Mouse (Mus musculus) CH12.LX (cell line): ENCODE data around the gene Dlg2. TPM values are rescaled to one million over a fixed set of nuclear protein-coding genes. Genes with fewer than 3 reads are reported as not detected.

Experiments
- DNase-seq: peaks from one replicate; pipeline ENCODE4 v3.0.0-alpha.2; 2013; ENCODE audit errors: extremely low read depth
- H3K27ac ChIP-seq: 2 replicates; pipeline ENCODE4 v1.5.1; 2012; ENCODE audit warnings: low read depth, mild to moderate bottlenecking, control low read depth, moderate library complexity; ENCODE audit not compliant: insufficient read depth
- H3K27me3 ChIP-seq: replicated peaks from 2 replicates; pipeline ENCODE3; 2012; ENCODE audit warnings: inconsistent platforms
- H3K36me3 ChIP-seq, 2 experiments: replicated peaks in 1 of 2; 2 replicates each; pipeline versions ENCODE3 to v1.6.1; 2012; ENCODE audit warnings: inconsistent platforms in 1 of 2, low read length in 1 of 2, mild to moderate bottlenecking in 1 of 2, mixed read lengths in 1 of 2, moderate library complexity in 1 of 2; ENCODE audit not compliant: control insufficient read depth in 1 of 2, insufficient read depth in 1 of 2
- H3K4me1 ChIP-seq, 2 experiments: 2 replicates each; pipeline ENCODE4 v1.6.1; 2012; ENCODE audit warnings: inconsistent platforms in 1 of 2, moderate library complexity in 1 of 2; ENCODE audit not compliant: insufficient read depth in 2 of 2, control insufficient read depth in 1 of 2
- H3K4me2 ChIP-seq: 2 replicates; pipeline ENCODE4 v1.6.1; 2012; ENCODE audit warnings: low read depth, mild to moderate bottlenecking, control low read depth; ENCODE audit not compliant: poor library complexity, insufficient read depth, severe bottlenecking
- H3K4me3 ChIP-seq, 3 experiments: fragments of 150-350 bp in 1 of 3; sonication (generic) in 1 of 3; replicated peaks in 1 of 3; 2 replicates each; pipeline versions ENCODE3 to v1.5.1; 2011 to 2012; ENCODE audit warnings: low read depth in 2 of 3, low read length in 2 of 3, mild to moderate bottlenecking in 2 of 3, moderate library complexity in 2 of 3, control low read depth in 1 of 3, improper control_type of control experiment in 1 of 3, inconsistent platforms in 1 of 3, mixed read lengths in 1 of 3; ENCODE audit not compliant: poor library complexity in 1 of 3
- H3K79me2 ChIP-seq: replicated peaks from 2 replicates; pipeline ENCODE4 v1.6.1; 2012; ENCODE audit warnings: mild to moderate bottlenecking, moderate library complexity; ENCODE audit not compliant: control insufficient read depth, poor library complexity, insufficient read depth, severe bottlenecking; ENCODE audit errors: extremely low read depth
- H3K9ac ChIP-seq: 2 replicates; pipeline ENCODE4 v1.6.1; 2012; ENCODE audit warnings: low read depth, mild to moderate bottlenecking, control low read depth, moderate library complexity; ENCODE audit not compliant: insufficient read depth
- H3K9me3 ChIP-seq: replicated peaks from 2 replicates; pipeline ENCODE3; 2012; ENCODE audit warnings: low read length, inconsistent platforms, mixed read lengths
- BHLHE40 ChIP-seq: IDR thresholded peaks from 2 replicates; pipeline ENCODE4 v1.6.1; 2011; ENCODE audit warnings: mild to moderate bottlenecking, low read depth, low read length, improper control_type of control experiment
- CHD2 ChIP-seq: IDR thresholded peaks from 2 replicates; pipeline ENCODE4 v1.6.1; 2011; ENCODE audit warnings: low read length, improper control_type of control experiment
- ELF1 ChIP-seq: IDR thresholded peaks from 2 replicates; pipeline ENCODE4 v1.6.1; 2014; ENCODE audit warnings: low read depth, mild to moderate bottlenecking, inconsistent platforms, low read length, improper control_type of control experiment
- ETS1 ChIP-seq: conservative IDR thresholded peaks from 2 replicates; pipeline ENCODE4 v1.6.1; 2012; ENCODE audit warnings: low read depth, mild to moderate bottlenecking, inconsistent platforms, low read length, improper control_type of control experiment, moderate library complexity
- GABPA ChIP-seq: IDR thresholded peaks from 2 replicates; pipeline ENCODE4 v1.6.1; 2012; ENCODE audit warnings: low read depth, low read length, improper control_type of control experiment, inconsistent platforms; ENCODE audit not compliant: insufficient replicate concordance
- HCFC1 ChIP-seq: IDR thresholded peaks from 2 replicates; pipeline ENCODE4 v1.6.1; 2012; ENCODE audit warnings: low read depth, mild to moderate bottlenecking, inconsistent platforms, low read length, improper control_type of control experiment
- IRF4 ChIP-seq: IDR thresholded peaks from 2 replicates; pipeline ENCODE4 v1.6.1; 2014; ENCODE audit warnings: low read depth, mild to moderate bottlenecking, inconsistent platforms, low read length, improper control_type of control experiment
- JUN ChIP-seq: IDR thresholded peaks from 2 replicates; pipeline ENCODE4 v1.6.1; 2011; ENCODE audit warnings: low read depth, mild to moderate bottlenecking, low read length, improper control_type of control experiment, moderate library complexity; ENCODE audit not compliant: insufficient read depth
- JUND ChIP-seq: conservative IDR thresholded peaks from 2 replicates; pipeline ENCODE4 v1.6.1; 2011; ENCODE audit warnings: low read depth, low read length, improper control_type of control experiment
- MAFK ChIP-seq: IDR thresholded peaks from 2 replicates; pipeline ENCODE4 v1.6.1; 2011; ENCODE audit warnings: low read length, improper control_type of control experiment; ENCODE audit not compliant: insufficient replicate concordance
- MAX ChIP-seq: IDR thresholded peaks from 2 replicates; pipeline ENCODE4 v1.6.1; 2011; ENCODE audit warnings: low read length, improper control_type of control experiment
- MXI1 ChIP-seq: IDR thresholded peaks from 2 replicates; pipeline ENCODE4 v1.6.1; 2011; ENCODE audit warnings: mild to moderate bottlenecking, low read depth, low read length, improper control_type of control experiment
- NELFE ChIP-seq: IDR thresholded peaks from 2 replicates; pipeline ENCODE4 v1.6.1; 2011; ENCODE audit warnings: low read depth, low read length, improper control_type of control experiment
- NRF1 ChIP-seq: IDR thresholded peaks from 2 replicates; pipeline ENCODE4 v1.6.1; 2014; ENCODE audit warnings: low read depth, mild to moderate bottlenecking, inconsistent platforms, low read length, improper control_type of control experiment, moderate library complexity
- POLR2A ChIP-seq: IDR thresholded peaks from 2 replicates; pipeline ENCODE4 v1.6.1; 2011; ENCODE audit warnings: low read depth, mild to moderate bottlenecking, improper control_type of control experiment, low read length
- POLR2AphosphoS2 ChIP-seq: IDR thresholded peaks from 2 replicates; pipeline ENCODE4 v1.6.1; 2011; ENCODE audit warnings: low read depth, low read length, improper control_type of control experiment
- RAD21 ChIP-seq: IDR thresholded peaks from 2 replicates; pipeline ENCODE4 v1.6.1; 2011; ENCODE audit warnings: low read depth, mild to moderate bottlenecking, low read length, improper control_type of control experiment, moderate library complexity
- RCOR1 ChIP-seq: conservative IDR thresholded peaks from 2 replicates; pipeline ENCODE4 v1.6.1; 2012; ENCODE audit warnings: low read depth, mild to moderate bottlenecking, inconsistent platforms, low read length, improper control_type of control experiment
- SIN3A ChIP-seq: IDR thresholded peaks from 2 replicates; pipeline ENCODE4 v1.6.1; 2012; ENCODE audit warnings: low read length, improper control_type of control experiment, inconsistent platforms
- TBP ChIP-seq: conservative IDR thresholded peaks from 2 replicates; pipeline ENCODE4 v1.6.1; 2011; ENCODE audit warnings: low read depth, low read length, improper control_type of control experiment
- TCF12 ChIP-seq: IDR thresholded peaks from 2 replicates; pipeline ENCODE4 v1.6.1; 2014; ENCODE audit warnings: low read depth, mild to moderate bottlenecking, inconsistent platforms, low read length, improper control_type of control experiment
- USF1 ChIP-seq: IDR thresholded peaks from 2 replicates; pipeline ENCODE4 v1.6.1; 2014; ENCODE audit warnings: low read depth, mild to moderate bottlenecking, inconsistent platforms, low read length, improper control_type of control experiment
- USF2 ChIP-seq: conservative IDR thresholded peaks from 2 replicates; pipeline ENCODE4 v1.6.1; 2011; ENCODE audit warnings: low read depth, low read length, improper control_type of control experiment
- ZC3H11A ChIP-seq: IDR thresholded peaks from 2 replicates; pipeline ENCODE4 v1.6.1; 2012; ENCODE audit warnings: low read depth, mild to moderate bottlenecking, inconsistent platforms, low read length, improper control_type of control experiment
- ZMIZ1 ChIP-seq: IDR thresholded peaks from 2 replicates; pipeline ENCODE4 v1.6.1; 2012; ENCODE audit warnings: low read depth, mild to moderate bottlenecking, inconsistent platforms, low read length, improper control_type of control experiment
- ZNF384 ChIP-seq: IDR thresholded peaks from 2 replicates; pipeline ENCODE4 v1.6.1; 2012; ENCODE audit warnings: low read depth, low read length, improper control_type of control experiment, inconsistent platforms
- dilution Hi-C: fragments of 300-500 bp; cut with MboI; formaldehyde crosslinking; loops from 2 replicates; pipeline ENCODE4 v1.14.3; 2020; ENCODE audit warnings: low sequenced_read_pairs; ENCODE audit not compliant: extremely low pct_unique_long_range_greater_than_20kb, extremely low pct_ligation_motif_present
- in situ Hi-C: fragments of 300-500 bp; cut with MboI; formaldehyde crosslinking; loops from 3 replicates; pipeline ENCODE4 v1.14.3; 2019; ENCODE audit warnings: low sequenced_read_pairs, low pct_ligation_motif_present, low pct_unique_long_range_greater_than_20kb, mixed read lengths
- polyA plus RNA-seq: library from polyadenylated mRNA; unstranded; fragments of >175 nt; gene quantifications from 2 replicates; pipeline ENCODE4 v1.2.1, GENCODE M21; 2012; ENCODE audit warnings: low read depth; ENCODE audit not compliant: insufficient read length
- total RNA-seq, 2 experiments: library from RNA; depleted of rRNA; stranded (reverse); fragments of 300-350 nt in 1 of 2; fragments of >200 nt in 1 of 2; gene quantifications; 2 replicates each; pipeline ENCODE4 v1.2.3; 2012 to 2014

Gene Dlg2
- total and polyA plus RNA-seq, 3 experiments: 0.36 TPM; not detected in 2

DNA sequence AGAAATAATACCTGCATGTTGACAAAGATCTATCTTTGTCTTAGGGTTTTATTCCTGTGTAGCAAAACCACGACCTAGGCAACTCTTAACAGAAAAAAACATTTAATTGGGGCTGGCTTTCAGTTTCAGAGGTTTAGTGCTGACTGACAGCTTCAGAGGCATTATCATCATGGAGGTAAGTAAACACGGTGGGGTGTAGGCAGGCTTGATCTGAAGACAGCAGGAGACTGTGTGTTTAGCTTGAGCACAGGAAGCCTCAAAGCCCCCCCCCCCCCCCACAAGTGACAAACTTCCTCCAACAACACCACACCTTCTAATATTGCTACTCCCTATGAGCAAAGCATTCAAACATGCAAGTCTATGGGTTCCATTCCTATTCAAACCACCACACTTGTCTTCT is 3.0 kb upstream of the Dlg2 start:
- H3K27me3 ChIP-seq: peaks cover 9% of the 10 kb centered on the region
- in situ Hi-C loops: no loop called here
- dilution Hi-C loops: no loop called here
- no peak for TF ChIP-seq ZMIZ1
- no peak for TF ChIP-seq CHD2
- no peak for TF ChIP-seq ELF1
- TF ChIP-seq ZC3H11A: no peak
- no peak for TF ChIP-seq RAD21
- no peak for TF ChIP-seq JUND
- no peak for TF ChIP-seq GABPA
- no peak overlapping the region for H3K27ac ChIP-seq
- no peak overlapping the region for H3K9ac ChIP-seq
- H3K4me1 ChIP-seq: peaks cover 3 to 22% of the 10 kb centered on the region in 2 experiments; a peak in 3 of 4 replicates
- peak overlapping the region; percentile 13; the same call in 1 of the 2 replicates for H3K4me2 ChIP-seq
- no peak for DNase-seq
- H3K4me3 ChIP-seq: no peak overlapping the region
- peaks cover 12% of the 10 kb centered on the region for H3K79me2 ChIP-seq
- no peaks in the 10 kb centered on the region for H3K9me3 ChIP-seq
- peaks cover 10 to 31% of the 10 kb centered on the region in 2 experiments for H3K36me3 ChIP-seq

GRCm38 (mm10) chr7:90475793-90476312 is 619 bp upstream of the Dlg2 start, which contains the start of gene Tmem126b:
Tmem126b (minus strand) TSS chr7:90476001.
- peak within 1 kb of the TSS; percentile 59 to 90 (median 70) for H3K4me3 ChIP-seq
- dilution Hi-C loops: no loop called here
- TF ChIP-seq SIN3A (peak; percentile 55; the same call in 1 of the 2 replicates), ZNF384 (no peak), MAFK (no peak), JUND (no peak), NELFE (peak; percentile 92), JUN (no peak), TCF12 (peak; percentile 89), MXI1 (peak; percentile 49), TBP (peak; percentile 54; the same call in 1 of the 2 replicates), NRF1 (peak; percentile 49; the same call in 1 of the 2 replicates), POLR2A (peak; percentile 95), MAX (peak; percentile 94), BHLHE40 (peak; percentile 96), CHD2 (peak; percentile 51; the same call in 1 of the 2 replicates), USF1 (peak; percentile 97), POLR2AphosphoS2 (no peak), ETS1 (0 out of 2 replicates have a peak, but pooled peaks have one; percentile 14), RCOR1 (no peak), ZC3H11A (no peak), ELF1 (peak; percentile 52), IRF4 (no peak), HCFC1 (peak; percentile 68), GABPA (no peak), USF2 (peak; percentile 93)
- TF ChIP-seq, all 38 proteins: peak for 15
- Histone ChIP-seq H3K27ac (no peak within 1 kb of the TSS), H3K4me1 (peaks cover 3 to 22% of the 10 kb centered on the region in 2 experiments; a peak in 3 of 4 replicates), H3K27me3 (peaks cover 12% of the 10 kb centered on the region), H3K9ac (peak within 1 kb of the TSS; percentile 65), H3K79me2 (peaks cover 12% of the 10 kb centered on the region), H3K36me3 (peaks cover 0 to 11% of the 10 kb centered on the region in 2 experiments), H3K9me3 (no peaks in the 10 kb centered on the region), H3K4me2 (peak within 1 kb of the TSS; percentile 99)
- peak; percentile 98 for DNase-seq
- in situ Hi-C loops: no loop called here
